Mouse (Mus musculus) thymus, adult 2 months (tissue): ENCODE data around the gene Capns1. TPM values are rescaled to one million over a fixed set of nuclear protein-coding genes. Genes with fewer than 3 reads are reported as not detected.
"Not testable (repeated sequence)": the region's sequence is repeated elsewhere in the genome, so short reads cannot be mapped to it uniquely, and the experiment has no call there.

Experiments used
- DNase-seq: peaks from one replicate; pipeline ENCODE4 v3.0.0; 2021
- H3K27ac ChIP-seq: fragments of 200-500 bp; 2 replicates; pipeline ENCODE4 v1.5.1; 2012; ENCODE audit warnings: low read length, control low read depth; ENCODE audit not compliant: control insufficient read depth, insufficient read depth
- H3K27me3 ChIP-seq: fragments of 200-500 bp; 2 replicates; pipeline ENCODE4 v1.6.1; 2012; ENCODE audit warnings: mild to moderate bottlenecking, low read length, moderate library complexity, mixed read lengths; ENCODE audit not compliant: control insufficient read depth, insufficient read depth
- H3K36me3 ChIP-seq: fragments of 200-500 bp; 2 replicates; pipeline ENCODE4 v1.6.1; 2012; ENCODE audit warnings: mild to moderate bottlenecking, low read length, moderate library complexity; ENCODE audit not compliant: control insufficient read depth, insufficient read depth
- H3K4me1 ChIP-seq: fragments of 200-500 bp; replicated peaks from 2 replicates; pipeline ENCODE4 v1.6.1; 2012; ENCODE audit warnings: low read length; ENCODE audit not compliant: control insufficient read depth, insufficient read depth
- H3K4me3 ChIP-seq: fragments of 200-500 bp; 2 replicates; pipeline ENCODE4 v1.5.1; 2012; ENCODE audit warnings: mild to moderate bottlenecking, low read length, control low read depth, moderate library complexity; ENCODE audit not compliant: control insufficient read depth, insufficient read depth
- CTCF ChIP-seq: fragments of 200-500 bp; IDR thresholded peaks from 2 replicates; pipeline ENCODE4 v1.5.1; 2012; ENCODE audit warnings: mild to moderate bottlenecking, control low read depth, low read length, moderate library complexity, borderline replicate concordance; ENCODE audit not compliant: control insufficient read depth, poor library complexity, insufficient read depth; ENCODE audit errors: extremely low read depth
- POLR2A ChIP-seq: fragments of 200-500 bp; IDR thresholded peaks from 2 replicates; pipeline ENCODE4 v1.6.1; 2012; ENCODE audit warnings: mild to moderate bottlenecking, low read length, control low read depth, moderate library complexity; ENCODE audit not compliant: control insufficient read depth, poor library complexity, insufficient read depth; ENCODE audit errors: extremely low read depth
- WGBS: fragments of 180-500 bp; shearing (Covaris S2); methylation state at CpG from one replicate; pipeline ENCODE4 v1.1.7; 2018; 5-methylcytosine and 5-hydroxymethylcytosine counted together
- polyA plus RNA-seq: library from polyadenylated mRNA; depleted of rRNA; stranded (reverse); fragments of >200 nt; gene quantifications from 2 replicates; pipeline ENCODE4 v1.2.3, GENCODE M21; 2012

The Capns1 gene
- polyA plus RNA-seq, 1 experiment, result 739 TPM

DNA sequence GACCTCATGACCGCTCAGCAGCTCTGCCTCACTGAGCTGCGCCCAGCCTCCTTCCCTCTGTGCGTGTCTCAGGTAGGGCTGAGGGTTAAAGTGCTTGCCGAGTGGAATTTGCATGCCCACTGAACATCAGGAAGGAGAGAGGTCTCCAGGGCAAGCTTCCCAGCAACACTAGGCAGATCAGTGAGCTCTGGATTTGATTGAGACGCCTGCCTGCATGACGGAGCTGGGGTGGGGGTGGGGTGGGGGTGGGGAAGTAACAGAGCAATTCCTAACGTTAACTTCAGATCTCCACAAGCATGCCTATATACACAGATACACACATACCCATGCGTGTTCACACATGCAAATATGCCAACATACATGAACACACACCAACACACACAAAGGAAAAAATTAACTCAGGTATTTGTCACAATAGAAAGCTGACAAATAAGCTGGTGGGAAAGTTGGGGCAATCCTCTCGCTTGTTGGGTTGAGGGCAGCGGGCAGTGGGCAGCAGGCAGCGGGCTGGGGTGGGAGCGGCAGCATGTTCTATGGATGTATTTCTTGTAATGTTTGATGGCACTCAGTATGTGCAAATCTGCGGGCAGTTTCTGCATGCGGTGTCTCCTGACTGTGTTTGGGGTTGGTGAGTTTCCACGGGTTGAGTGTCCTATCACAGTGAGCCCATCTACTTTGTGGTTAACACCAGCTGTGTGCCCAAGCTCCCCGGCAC lies 20.8 kb upstream of the Capns1 start:
- Histone ChIP-seq H3K27ac (peak overlapping the region; percentile 88), H3K4me1 (peaks cover 21% of the 10 kb centered on the region), H3K36me3 (0 out of 2 replicates have a peak, but pooled peaks cover 4% of the 10 kb centered on the region), H3K4me3 (peak overlapping the region; percentile 48), H3K27me3 (no peaks in the 10 kb centered on the region)
- no peak for TF ChIP-seq CTCF
- TF ChIP-seq POLR2A, result no peak
- peak; percentile 66 for DNase-seq
- 2% methylated on average over 16 of the region's 16 CpGs for WGBS

DNA sequence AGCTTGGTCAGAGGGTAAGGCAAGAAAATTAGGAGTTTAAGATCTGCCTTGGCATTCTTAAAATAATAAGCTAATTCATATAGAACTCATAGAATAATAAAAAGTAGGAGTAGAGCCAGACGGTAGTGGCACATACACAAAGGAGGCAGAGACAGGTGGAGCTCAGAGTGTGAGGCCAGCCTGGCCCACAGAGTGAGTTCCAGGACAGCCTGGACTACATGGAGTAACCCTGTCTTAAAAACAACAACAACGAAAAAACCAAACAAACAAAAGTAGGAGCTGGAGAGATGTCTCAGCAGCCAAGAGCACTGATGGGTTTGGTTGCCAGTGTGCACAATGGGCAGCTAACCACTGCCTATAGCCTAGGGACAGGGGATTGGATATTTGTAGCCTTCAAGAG lies 18.7 kb upstream of the Capns1 start:
- H3K36me3 ChIP-seq, result no peaks in the 10 kb centered on the region
- TF ChIP-seq CTCF (no peak), POLR2A (no peak)
- no peak for DNase-seq
- no peak overlapping the region for H3K4me3 ChIP-seq
- no peaks in the 10 kb centered on the region for H3K27me3 ChIP-seq
- H3K27ac ChIP-seq, result no peak overlapping the region
- WGBS, result 98% methylated on average over 2 of the region's 2 CpGs
- peaks cover 21% of the 10 kb centered on the region for H3K4me1 ChIP-seq

DNA sequence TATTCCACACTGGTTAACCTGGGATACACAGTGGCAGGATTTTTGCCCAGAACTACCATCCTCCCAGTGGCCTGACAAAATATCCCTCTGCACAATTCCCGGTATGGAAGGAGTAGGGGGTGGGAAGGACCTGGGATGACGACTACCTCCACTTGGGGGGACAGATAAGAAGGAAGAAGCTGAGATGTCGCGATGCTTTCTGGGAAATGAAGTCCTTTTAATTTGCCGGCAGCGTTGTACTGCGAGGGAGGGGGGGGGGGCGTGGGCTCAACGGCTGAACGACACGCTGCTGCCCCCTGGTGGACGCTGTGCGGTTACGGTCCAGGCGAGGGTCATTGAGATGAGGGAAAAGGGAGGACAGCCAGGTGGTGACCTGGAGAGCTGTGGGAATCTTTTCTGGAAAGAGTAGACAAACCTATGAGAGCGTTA lies 18.1 kb upstream of the Capns1 start:
- Histone ChIP-seq H3K27ac (no peak overlapping the region), H3K4me3 (no peak overlapping the region)

DNA sequence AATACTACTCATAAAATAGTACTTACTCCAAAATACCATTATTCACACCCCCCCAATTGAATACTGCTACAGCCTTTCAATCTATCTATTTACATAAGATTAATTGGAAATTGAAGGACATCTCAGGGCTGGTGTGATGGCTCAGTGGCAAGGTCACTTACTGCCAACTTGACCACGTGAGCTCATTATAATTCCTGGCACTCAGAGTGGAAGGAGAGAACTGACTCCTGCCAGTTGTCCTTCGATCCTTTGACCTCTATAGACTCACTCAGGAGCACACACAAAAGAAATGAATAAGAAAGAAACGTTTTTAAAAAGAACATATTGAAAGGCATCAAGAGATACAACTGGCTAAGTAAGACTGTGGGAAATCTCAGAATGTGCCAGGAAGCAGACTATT lies 17.3 kb upstream of the Capns1 start:
- TF ChIP-seq CTCF (no peak), POLR2A (no peak)
- H3K4me1 ChIP-seq, result peaks cover 19% of the 10 kb centered on the region
- H3K4me3 ChIP-seq, result no peak overlapping the region
- no peaks in the 10 kb centered on the region for H3K36me3 ChIP-seq
- no peak overlapping the region for H3K27ac ChIP-seq
- 96% methylated on average over 3 of the region's 3 CpGs for WGBS
- H3K27me3 ChIP-seq, result no peaks in the 10 kb centered on the region
- DNase-seq, result no peak

More for the DNA sequence above, 18.1 kb upstream of the Capns1 start:
- peak; percentile 92 for TF ChIP-seq CTCF
- TF ChIP-seq POLR2A, result no peak
- whole genome bisulfite sequencing, result 2% methylated on average over 16 of the region's 16 CpGs
- DNase-seq, result peak; percentile 67
- Histone ChIP-seq H3K4me1 (peaks cover 21% of the 10 kb centered on the region), H3K27me3 (no peaks in the 10 kb centered on the region), H3K36me3 (no peaks in the 10 kb centered on the region)

DNA sequence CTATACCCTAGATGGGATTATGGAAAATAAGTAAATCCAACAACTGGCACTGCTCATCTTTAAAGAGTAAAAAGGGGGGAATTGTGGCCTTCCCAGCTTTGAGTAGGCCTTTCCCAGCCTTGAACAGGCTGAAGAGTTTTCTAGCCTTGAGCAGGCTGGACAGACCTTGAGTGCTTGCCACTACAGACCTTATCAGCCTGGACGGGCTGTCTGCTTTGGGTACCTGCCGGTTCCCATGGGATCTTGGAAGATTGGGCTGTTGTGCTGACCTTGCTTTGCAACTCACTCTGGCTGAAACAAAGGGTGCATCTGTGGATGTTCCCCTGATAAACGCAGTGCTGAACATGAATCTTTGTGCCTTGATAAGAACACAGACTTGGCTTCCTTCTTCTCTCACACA lies 15.3 kb upstream of the Capns1 start:
- 97% methylated on average over 3 of the region's 3 CpGs for WGBS
- TF ChIP-seq POLR2A, result no peak
- no peak for TF ChIP-seq CTCF
- Histone ChIP-seq H3K4me1 (peaks cover 6% of the 10 kb centered on the region), H3K27me3 (no peaks in the 10 kb centered on the region), H3K4me3 (no peak overlapping the region), H3K36me3 (no peaks in the 10 kb centered on the region), H3K27ac (no peak overlapping the region)
- no peak for DNase-seq

DNA sequence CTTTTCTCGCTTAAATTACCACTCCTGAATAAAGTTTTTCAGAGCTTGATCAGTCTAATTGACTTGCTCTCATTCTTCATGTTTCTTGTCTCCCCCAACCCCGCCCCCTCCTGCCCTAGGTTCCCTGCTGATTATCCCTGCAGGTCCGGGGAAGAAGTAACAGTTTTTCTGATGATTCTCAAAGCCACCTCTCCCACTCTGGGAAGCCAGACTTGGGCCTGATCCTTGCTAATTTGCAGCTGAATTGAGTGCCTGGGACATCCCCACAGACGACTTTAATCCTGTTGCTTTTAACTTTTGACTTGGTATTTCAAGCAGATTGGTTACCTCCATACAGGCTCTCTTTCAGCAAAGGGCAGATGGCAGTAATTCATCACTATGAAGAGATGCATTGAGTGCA lies 12.4 kb upstream of the Capns1 start:
- H3K36me3 ChIP-seq, result no peaks in the 10 kb centered on the region
- DNase-seq, result no peak
- 80% methylated on average over 4 of the region's 4 CpGs for WGBS
- H3K27ac ChIP-seq, result no peak overlapping the region
- no peaks in the 10 kb centered on the region for H3K4me1 ChIP-seq
- no peaks in the 10 kb centered on the region for H3K27me3 ChIP-seq
- no peak overlapping the region for H3K4me3 ChIP-seq
- no peak for TF ChIP-seq CTCF
- no peak for TF ChIP-seq POLR2A

DNA sequence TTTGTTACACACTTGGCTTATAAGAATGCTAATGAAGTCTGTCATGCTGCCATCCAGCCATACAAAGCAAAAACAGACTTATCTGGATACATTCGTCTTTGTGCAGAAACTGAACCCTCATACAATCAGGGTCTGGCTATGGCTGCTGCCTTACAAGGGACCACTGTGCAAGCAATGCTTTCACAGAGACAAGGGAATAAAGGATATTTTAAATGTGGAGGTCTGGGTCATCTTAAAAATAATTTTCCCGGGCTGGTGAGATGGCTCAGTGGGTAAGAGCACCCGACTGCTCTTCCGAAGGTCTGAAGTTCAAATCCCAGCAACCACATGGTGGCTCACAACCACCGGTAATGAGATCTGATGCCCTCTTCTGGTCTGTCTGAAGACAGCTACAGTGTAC lies 7.8 kb upstream of the Capns1 start:
- H3K27ac ChIP-seq, H3K4me3 ChIP-seq, DNase-seq, H3K27me3 ChIP-seq, H3K4me1 ChIP-seq, H3K36me3 ChIP-seq: not testable (repeated sequence)
- WGBS, result 62% methylated on average over 5 of the region's 5 CpGs
